Mouse (Mus musculus): ENCODE measurements around the gene Copg1. TPM values are rescaled to one million over a fixed set of nuclear protein-coding genes. Genes with fewer than 3 reads are reported as not detected.

Gene Copg1
- polyA plus RNA-seq, 1 experiment from 2014 or later = 142 TPM

GRCm38 (mm10) chr6:87914326-87915102, 26.9 kb downstream of the Copg1 start:
- ATAC-seq (replicated peaks; ENCODE audit: low FRiP score) (peak; percentile 71), DNase-seq (ENCODE audit: low spot score) (peak; percentile 72)
- WGBS = 3% methylated on average over 35 of the region's 35 CpGs
- Histone ChIP-seq H3K9ac (ENCODE audit: low read length) (peak overlapping the region; percentile 79), H3K36me3 (ENCODE audit: control insufficient read depth, insufficient read depth, low read length) (peaks cover 9% of the 10 kb centered on the region), H3K9me3 (ENCODE audit: control insufficient read depth, low read length) (no peaks in the 10 kb centered on the region), H3K27me3 (ENCODE audit: control insufficient read depth, insufficient read depth, low read length) (no peaks in the 10 kb centered on the region), H3K4me1 (replicated peaks; ENCODE audit: control insufficient read depth, insufficient read depth, low read length) (no peaks in the 10 kb centered on the region; the same call in 1 of the 2 replicates), H3K4me3 (ENCODE audit: low read depth, low read length) (peak overlapping the region; percentile 73), H3K27ac (ENCODE audit: low read depth, low read length) (peak overlapping the region; percentile 63), H3K4me2 (ENCODE audit: low read depth, low read length, severe bottlenecking) (peak overlapping the region; percentile 69)

- Histone ChIP-seq H3K9ac (ENCODE audit: low read length) (no peak overlapping the region), H3K27ac (ENCODE audit: low read depth, low read length) (no peak overlapping the region), H3K4me3 (ENCODE audit: low read depth, low read length) (no peak overlapping the region), H3K36me3 (ENCODE audit: control insufficient read depth, insufficient read depth, low read length) (peaks cover 6% of the 10 kb centered on the region; the same call in 1 of the 2 replicates), H3K9me3 (ENCODE audit: control insufficient read depth, low read length) (no peaks in the 10 kb centered on the region), H3K4me2 (ENCODE audit: low read depth, low read length, severe bottlenecking) (no peak overlapping the region), H3K27me3 (ENCODE audit: control insufficient read depth, insufficient read depth, low read length) (no peaks in the 10 kb centered on the region), H3K4me1 (replicated peaks; ENCODE audit: control insufficient read depth, insufficient read depth, low read length) (no peaks in the 10 kb centered on the region; the same call in 1 of the 2 replicates)
- ATAC-seq (replicated peaks; ENCODE audit: low FRiP score) (no peak), DNase-seq (ENCODE audit: low spot score) (no peak)
- 88% methylated on average over 5 of the region's 5 CpGs for WGBS
These were observed 28.3 kb downstream of the Copg1 start for GRCm38 (mm10) chr6:87915939-87916338.

- Histone ChIP-seq H3K36me3 (ENCODE audit: control insufficient read depth, insufficient read depth, low read length) (peaks cover 6% of the 10 kb centered on the region; the same call in 1 of the 2 replicates), H3K4me2 (ENCODE audit: low read depth, low read length, severe bottlenecking) (no peak overlapping the region), H3K9me3 (ENCODE audit: control insufficient read depth, low read length) (no peaks in the 10 kb centered on the region), H3K4me1 (replicated peaks; ENCODE audit: control insufficient read depth, insufficient read depth, low read length) (no peaks in the 10 kb centered on the region), H3K4me3 (ENCODE audit: low read depth, low read length) (no peak overlapping the region), H3K27ac (ENCODE audit: low read depth, low read length) (no peak overlapping the region), H3K27me3 (ENCODE audit: control insufficient read depth, insufficient read depth, low read length) (no peaks in the 10 kb centered on the region), H3K9ac (ENCODE audit: low read length) (no peak overlapping the region)
- WGBS = 95% methylated on average over 4 of the region's 4 CpGs
- DNase-seq (ENCODE audit: low spot score) (no peak), ATAC-seq (replicated peaks; ENCODE audit: low FRiP score) (no peak)
These were observed 33.6 kb downstream of the Copg1 start for GRCm38 (mm10) chr6:87921201-87921600.

- H3K36me3 ChIP-seq (ENCODE audit: control insufficient read depth, insufficient read depth, low read length) = peaks cover 4% of the 10 kb centered on the region; the same call in 1 of the 2 replicates
- no peak for DNase-seq (ENCODE audit: low spot score)
These were observed 36.0 kb downstream of the Copg1 start for GRCm38 (mm10) chr6:87923624-87924023.

GRCm38 (mm10) chr6:87935037-87935436, 47.4 kb downstream of the Copg1 start:
- Histone ChIP-seq H3K36me3 (ENCODE audit: control insufficient read depth, insufficient read depth, low read length) (peaks cover 3% of the 10 kb centered on the region), H3K4me2 (ENCODE audit: low read depth, low read length, severe bottlenecking) (no peak overlapping the region), H3K27ac (ENCODE audit: low read depth, low read length) (no peak overlapping the region), H3K9ac (ENCODE audit: low read length) (no peak overlapping the region), H3K4me1 (replicated peaks; ENCODE audit: control insufficient read depth, insufficient read depth, low read length) (no peaks in the 10 kb centered on the region), H3K9me3 (ENCODE audit: control insufficient read depth, low read length) (no peaks in the 10 kb centered on the region), H3K4me3 (ENCODE audit: low read depth, low read length) (no peak overlapping the region), H3K27me3 (ENCODE audit: control insufficient read depth, insufficient read depth, low read length) (no peaks in the 10 kb centered on the region)
- ATAC-seq (replicated peaks; ENCODE audit: low FRiP score) (no peak), DNase-seq (ENCODE audit: low spot score) (no peak)
- 88% methylated on average over 5 of the region's 5 CpGs for WGBS

More at GRCm38 (mm10) chr6:87923624-87924023, 36.0 kb downstream of the Copg1 start:
- WGBS = 94% methylated on average over 1 of the region's 1 CpGs
- no peak overlapping the region for H3K4me3 ChIP-seq (ENCODE audit: low read depth, low read length)
- no peaks in the 10 kb centered on the region for H3K4me1 ChIP-seq (replicated peaks; ENCODE audit: control insufficient read depth, insufficient read depth, low read length)
- no peaks in the 10 kb centered on the region for H3K9me3 ChIP-seq (ENCODE audit: control insufficient read depth, low read length)
- H3K4me2 ChIP-seq (ENCODE audit: low read depth, low read length, severe bottlenecking) = no peak overlapping the region
- no peak overlapping the region for H3K9ac ChIP-seq (ENCODE audit: low read length)
- no peaks in the 10 kb centered on the region for H3K27me3 ChIP-seq (ENCODE audit: control insufficient read depth, insufficient read depth, low read length)
- no peak for ATAC-seq (replicated peaks; ENCODE audit: low FRiP score)
- no peak overlapping the region for H3K27ac ChIP-seq (ENCODE audit: low read depth, low read length)

- Histone ChIP-seq H3K9ac (ENCODE audit: low read length) (peak overlapping the region; percentile 4; the same call in 1 of the 2 replicates), H3K27ac (ENCODE audit: low read depth, low read length) (peak overlapping the region; percentile 46; the same call in 1 of the 2 replicates), H3K4me3 (ENCODE audit: low read depth, low read length) (no peak overlapping the region), H3K9me3 (ENCODE audit: control insufficient read depth, low read length) (no peaks in the 10 kb centered on the region), H3K27me3 (ENCODE audit: control insufficient read depth, insufficient read depth, low read length) (no peaks in the 10 kb centered on the region), H3K4me1 (replicated peaks; ENCODE audit: control insufficient read depth, insufficient read depth, low read length) (no peaks in the 10 kb centered on the region), H3K36me3 (ENCODE audit: control insufficient read depth, insufficient read depth, low read length) (peaks cover 3% of the 10 kb centered on the region), H3K4me2 (ENCODE audit: low read depth, low read length, severe bottlenecking) (peak overlapping the region; percentile 18; the same call in 1 of the 2 replicates)
- DNase-seq (ENCODE audit: low spot score) (peak; percentile 75), ATAC-seq (replicated peaks; ENCODE audit: low FRiP score) (peak; percentile 86)
- 43% methylated on average over 19 of the region's 19 CpGs for WGBS
These were observed 49.7 kb downstream of the Copg1 start for GRCm38 (mm10) chr6:87937178-87937788.

GRCm38 (mm10) chr6:87938941-87939340, 51.3 kb downstream of the Copg1 start:
- H3K36me3 ChIP-seq (ENCODE audit: control insufficient read depth, insufficient read depth, low read length) = peaks cover 3% of the 10 kb centered on the region
- H3K4me3 ChIP-seq (ENCODE audit: low read depth, low read length) = no peak overlapping the region
- WGBS = 92% methylated on average over 3 of the region's 3 CpGs
- no peak overlapping the region for H3K9ac ChIP-seq (ENCODE audit: low read length)
- H3K27me3 ChIP-seq (ENCODE audit: control insufficient read depth, insufficient read depth, low read length) = no peaks in the 10 kb centered on the region
- no peak overlapping the region for H3K4me2 ChIP-seq (ENCODE audit: low read depth, low read length, severe bottlenecking)
- no peak for ATAC-seq (replicated peaks; ENCODE audit: low FRiP score)
- H3K27ac ChIP-seq (ENCODE audit: low read depth, low read length) = no peak overlapping the region
- H3K9me3 ChIP-seq (ENCODE audit: control insufficient read depth, low read length) = no peaks in the 10 kb centered on the region
- H3K4me1 ChIP-seq (replicated peaks; ENCODE audit: control insufficient read depth, insufficient read depth, low read length) = no peaks in the 10 kb centered on the region
- DNase-seq (ENCODE audit: low spot score) = no peak

GRCm38 (mm10) chr6:87942179-87942578, 54.6 kb downstream of the Copg1 start:
- DNase-seq (ENCODE audit: low spot score) = no peak
- no peak for ATAC-seq (replicated peaks; ENCODE audit: low FRiP score)
- no peak overlapping the region for H3K9ac ChIP-seq (ENCODE audit: low read length)
- no peak overlapping the region for H3K4me3 ChIP-seq (ENCODE audit: low read depth, low read length)
- 84% methylated on average over 7 of the region's 7 CpGs for WGBS
- H3K4me1 ChIP-seq (replicated peaks; ENCODE audit: control insufficient read depth, insufficient read depth, low read length) = no peaks in the 10 kb centered on the region
- H3K27me3 ChIP-seq (ENCODE audit: control insufficient read depth, insufficient read depth, low read length) = no peaks in the 10 kb centered on the region
- no peak overlapping the region for H3K4me2 ChIP-seq (ENCODE audit: low read depth, low read length, severe bottlenecking)
- H3K9me3 ChIP-seq (ENCODE audit: control insufficient read depth, low read length) = no peaks in the 10 kb centered on the region
- no peak overlapping the region for H3K27ac ChIP-seq (ENCODE audit: low read depth, low read length)
- H3K36me3 ChIP-seq (ENCODE audit: control insufficient read depth, insufficient read depth, low read length) = no peaks in the 10 kb centered on the region
